Mouse (Mus musculus) activated CD4-positive, CD25-positive, alpha-beta regulatory T cell, adult 4 months (primary cell): ENCODE data around the gene Ccdc60. TPM values are rescaled to one million over a fixed set of nuclear protein-coding genes. Genes with fewer than 3 reads are reported as not detected.

ENCODE experiments used
- polyA plus RNA-seq, 2 experiments: library from polyadenylated mRNA; unstranded; fragments of 100-300 nt; shearing (Covaris generic); gene quantifications; one replicate each; pipeline ENCODE4 v1.2.1; 2017

The Ccdc60 gene
- polyA plus RNA-seq, 2 experiments from 2014 or later: not detected

Other genes starting within 250 kb of the Ccdc60 start
- not detected for gene Tmem233, start 205.7 kb downstream of the Ccdc60 start, polyA plus RNA-seq
- not detected for gene Hspb8, start 133.9 kb upstream of the Ccdc60 start, polyA plus RNA-seq